ENCODE assay signal across 22 mouse cellular contexts in the genomic region with DNA sequence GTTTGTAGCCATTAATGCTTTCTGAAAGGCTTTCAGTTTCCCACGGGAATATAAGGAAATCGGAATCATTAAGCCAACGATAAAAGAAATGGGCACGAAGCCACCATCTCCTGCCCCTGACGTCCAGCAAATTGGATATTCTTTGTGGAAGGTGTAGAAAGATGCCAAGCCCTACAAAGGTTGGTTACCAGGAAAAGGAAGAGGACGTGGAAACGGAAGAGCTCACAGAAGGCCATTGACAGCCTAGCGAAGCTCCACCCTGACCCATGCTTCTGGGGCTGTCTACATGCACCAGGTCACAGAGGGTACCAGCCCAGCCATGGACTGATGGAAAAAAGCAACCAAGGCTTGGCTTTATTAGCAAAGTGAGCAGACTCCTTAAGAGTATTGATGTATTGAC. TPM values are rescaled to one million over a fixed set of nuclear protein-coding genes. Genes with fewer than 3 reads are reported as not detected.
DNase-seq lines count a peak whose midpoint lies in the region; ATAC-seq lines count a peak whose summit lies in the region.
"Had no signal": no experiment of that assay in that cellular context is flagged by ENCODE, and none has a peak within 500 bp of the region (broad histone marks: within the 10 kb centered on the region; RNA-seq: fewer than 3 reads in every experiment).

No protein-coding gene starts in this region.

- 82% methylated on average over 8 of the region's 8 CpGs for WGBS in heart, embryonic 10.5 days
- 89% methylated on average over 8 of the region's 8 CpGs for WGBS in kidney, embryonic 14.5 days

- H3K9me3 ChIP-seq in heart, embryonic 10.5 days = no peaks in the 10 kb centered on the region
- no peaks in the 10 kb centered on the region for H3K9me3 ChIP-seq in kidney, embryonic 14.5 days (ENCODE audit: control insufficient read depth, low read length)
- H3K9me3 ChIP-seq: G1E; limb, embryonic 12.5 days had no signal

- intact Hi-C loops in left cerebral cortex, postnatal 14 days (cut with DNase I) = no loop called here

- no peaks in the 10 kb centered on the region for H3K36me3 ChIP-seq in heart, embryonic 10.5 days
- peaks cover 4% of the 10 kb centered on the region; the same call in 1 of the 2 replicates for H3K36me3 ChIP-seq in kidney, embryonic 14.5 days (ENCODE audit: control insufficient read depth, insufficient read depth, low read length)
- H3K36me3 ChIP-seq: G1E had no signal

- DNase-seq in heart, adult 11 months = peak; percentile 96
- DNase-seq in heart, embryonic 10.5 days (ENCODE audit: low spot score) = no peak
- peak; percentile 18 to 45 for DNase-seq in kidney, adult 8-10 months
- peak; percentile 45 for DNase-seq in kidney, postnatal 14 days
- DNase-seq in lung, postnatal 36 days = peak; percentile 40
- DNase-seq in left cerebral cortex, postnatal 14 days (ENCODE audit: low spot score in 2 of 2) = no peak
- no peak for DNase-seq in urinary bladder, postnatal 4 days (ENCODE audit: low spot score in 2 of 2)
- DNase-seq: adrenal gland, postnatal 36 days; cerebellum, adult 18-20 months; cerebellum, postnatal 25 days; embryo, embryonic 11 days; layer of hippocampus, adult 9-11 months had no signal

- no peak overlapping the region for H3K27ac ChIP-seq in heart, embryonic 10.5 days
- H3K27ac ChIP-seq in kidney, embryonic 14.5 days (ENCODE audit: low read depth, low read length) = no peak overlapping the region
- H3K27ac ChIP-seq: left cerebral cortex, adult 2 months; limb, embryonic 12.5 days; liver, embryonic 14.5 days; macrophage had no signal

- H3K4me1 ChIP-seq in heart, embryonic 10.5 days = no peaks in the 10 kb centered on the region
- no peaks in the 10 kb centered on the region for H3K4me1 ChIP-seq in kidney, embryonic 14.5 days (ENCODE audit: control insufficient read depth, insufficient read depth, low read length)
- H3K4me1 ChIP-seq: limb, embryonic 12.5 days had no signal

- H3K9ac ChIP-seq in kidney, embryonic 14.5 days (ENCODE audit: low read depth, low read length) = no peak overlapping the region
- H3K9ac ChIP-seq: limb, embryonic 12.5 days; liver, embryonic 14.5 days had no signal

- no peaks in the 10 kb centered on the region for H3K27me3 ChIP-seq in heart, embryonic 10.5 days (ENCODE audit: insufficient read depth, poor library complexity, severe bottlenecking)
- H3K27me3 ChIP-seq in kidney, embryonic 14.5 days (ENCODE audit: control insufficient read depth, insufficient read depth, low read length) = no peaks in the 10 kb centered on the region
- H3K27me3 ChIP-seq: limb, embryonic 12.5 days had no signal

- no peak overlapping the region for H3K4me2 ChIP-seq in kidney, embryonic 14.5 days (replicated peaks; ENCODE audit: low read depth, low read length)
- H3K4me2 ChIP-seq: limb, embryonic 12.5 days; midbrain, embryonic 11.5 days had no signal

- no peak overlapping the region for H3K4me3 ChIP-seq in heart, embryonic 10.5 days
- no peak overlapping the region for H3K4me3 ChIP-seq in kidney, embryonic 14.5 days (ENCODE audit: low read length)
- H3K4me3 ChIP-seq: left cerebral cortex, adult 2 months; limb, embryonic 12.5 days had no signal

- no peak for ATAC-seq in kidney, embryonic 14.5 days (ENCODE audit: low FRiP score, low TSS enrichment)
- ATAC-seq: forebrain, embryonic 16.5 days; hindbrain, embryonic 16.5 days; intestine, embryonic 16.5 days had no signal

RNA-seq across cellular contexts. Expression of a gene that starts 31.0 kb away (rescaled TPM):
- 9.3 and 14.9 TPM in 2 replicates for polyA plus RNA-seq in heart, embryonic 10.5 days (2016; fragmentation: Nextera tagmentation; extraction: Ambion mirVana)
- 70.5 and 89.3 TPM in 2 replicates for polyA plus RNA-seq in kidney, embryonic 14.5 days (2014; fragmentation: Nextera tagmentation; extraction: Ambion mirVana)
- 10 to 100 TPM; 57.4 to 66.5 TPM for total RNA-seq in left cerebral cortex, postnatal 14 days (2021)
- polyA plus RNA-seq: G1E, macrophage had no signal

Comparison
In these comparisons a context has a peak if more than half of its experiments do, and no peak if none do; other contexts are left out.
1. DNase-seq: peak in heart, adult 11 months (single experiment), kidney, adult 8-10 months (2 of 2), kidney, postnatal 14 days (single experiment) and lung, postnatal 36 days (single experiment); none in heart, embryonic 10.5 days (single experiment), left cerebral cortex, postnatal 14 days (0 of 2) and urinary bladder, postnatal 4 days (0 of 2).